Mouse (Mus musculus) embryonic facial prominence, embryonic 12.5 days (tissue): ENCODE results near the gene Mgp. TPM values are rescaled to one million over a fixed set of nuclear protein-coding genes. Genes with fewer than 3 reads are reported as not detected.

ENCODE experiments used
- ATAC-seq: fragments of 200-750 bp; cut with Nextera tagmentation; 2 replicates; pipeline ENCODE4 v1.8.0; 2017; ENCODE audit not compliant: insufficient number of reproducible peaks, insufficient read depth, low FRiP score, low TSS enrichment
- H3K27ac ChIP-seq: fragments of 300-500 bp; sonication (generic); 2 replicates; pipeline ENCODE4 v1.5.1; 2016; ENCODE audit warnings: mild to moderate bottlenecking
- H3K27me3 ChIP-seq: fragments of 300-500 bp; sonication (generic); 2 replicates; pipeline ENCODE4 v1.6.1; 2016; ENCODE audit warnings: mild to moderate bottlenecking, moderate library complexity
- H3K36me3 ChIP-seq: fragments of 300-500 bp; sonication (generic); 2 replicates; pipeline ENCODE4 v1.6.1; 2016; ENCODE audit warnings: mild to moderate bottlenecking
- H3K4me1 ChIP-seq: fragments of 300-500 bp; sonication (generic); 2 replicates; pipeline ENCODE4 v1.6.1; 2016
- H3K4me2 ChIP-seq: fragments of 300-500 bp; sonication (generic); replicated peaks from 2 replicates; pipeline ENCODE4 v1.6.1; 2016; ENCODE audit warnings: mild to moderate bottlenecking, moderate library complexity
- H3K4me3 ChIP-seq: fragments of 300-500 bp; sonication (generic); 2 replicates; pipeline ENCODE4 v1.5.1; 2016; ENCODE audit warnings: mild to moderate bottlenecking
- H3K9ac ChIP-seq: fragments of 300-500 bp; sonication (generic); 2 replicates; pipeline ENCODE4 v1.6.1; 2016; ENCODE audit warnings: mild to moderate bottlenecking, moderate library complexity
- H3K9me3 ChIP-seq: fragments of 300-500 bp; sonication (generic); 2 replicates; pipeline ENCODE4 v1.6.1; 2016; ENCODE audit warnings: mild to moderate bottlenecking, moderate library complexity
- WGBS: fragments of 180-500 bp; shearing (Covaris S2); methylation state at CpG from one replicate; pipeline ENCODE4 v1.1.7; 2016; 5-methylcytosine and 5-hydroxymethylcytosine counted together
- polyA plus RNA-seq: library from polyadenylated mRNA; unstranded; fragments of >200 nt; fragmentation: Nextera tagmentation; extraction: Ambion mirVana; gene quantifications from 2 replicates; pipeline ENCODE4 v1.2.1, GENCODE M21; 2016

Gene Mgp
- polyA plus RNA-seq, 1 experiment from 2014 or later: 42.9 TPM

GRCm38 (mm10) chr6:136824987-136825386 lies 50.6 kb downstream of the Mgp start:
- no peak overlapping the region for H3K4me2 ChIP-seq
- H3K9ac ChIP-seq: no peak overlapping the region
- H3K9me3 ChIP-seq: no peaks in the 10 kb centered on the region
- peaks cover 47% of the 10 kb centered on the region for H3K36me3 ChIP-seq
- 93% methylated on average over 8 of the region's 8 CpGs for WGBS
- no peak overlapping the region for H3K4me3 ChIP-seq
- H3K27me3 ChIP-seq: no peaks in the 10 kb centered on the region
- no peak overlapping the region for H3K27ac ChIP-seq
- no peak for ATAC-seq
- peaks cover 7% of the 10 kb centered on the region; the same call in 1 of the 2 replicates for H3K4me1 ChIP-seq

Other genes with a start within 250 kb of the Mgp start
- gene Plbd1, start 213.9 kb downstream of the Mgp start, polyA plus RNA-seq: 2.2 and 2.5 TPM in 2 replicates
- gene Gucy2c, start 94.1 kb downstream of the Mgp start, polyA plus RNA-seq: 0.14 and 0.22 TPM in 2 replicates
- 0.65 and 0.88 TPM in 2 replicates for gene Hist4h4, start 71.4 kb downstream of the Mgp start, polyA plus RNA-seq
- gene H2afj, start 67.6 kb downstream of the Mgp start, polyA plus RNA-seq: 103 and 107 TPM in 2 replicates
- 2.2 and 3.5 TPM in 2 replicates for gene BC049715, start 48.2 kb downstream of the Mgp start, polyA plus RNA-seq
- gene Wbp11, start 47.6 kb downstream of the Mgp start, polyA plus RNA-seq: 122 and 130 TPM in 2 replicates
- 0.40 and 0.43 TPM in 2 replicates for gene Smco3, start 40.4 kb downstream of the Mgp start, polyA plus RNA-seq
- gene Art4, start 18.1 kb downstream of the Mgp start, polyA plus RNA-seq: 1.1 and 1.6 TPM in 2 replicates
- gene Erp27, start 46.4 kb upstream of the Mgp start, polyA plus RNA-seq: 0.19 and 0.55 TPM in 2 replicates
- gene Pde6h, start 48.0 kb upstream of the Mgp start, polyA plus RNA-seq: not detected in 2 replicates
- gene Arhgdib, start 66.1 kb upstream of the Mgp start, polyA plus RNA-seq: 51.1 and 58.5 TPM in 2 replicates